Mouse (Mus musculus) kidney, postnatal 36 days (tissue): ENCODE data around the gene Vmn1r17.
A peak's percentile ranks its signal among the peaks of the same experiment; 100 is the strongest.
"Not testable (repeated sequence)": the region's sequence is repeated elsewhere in the genome, so short reads cannot be mapped to it uniquely, and the experiment has no call there.

Experiments
- DNase-seq, 2 experiments: peaks; one replicate each; pipeline ENCODE4 v3.0.0; 2021 to 2022; ENCODE audit warnings: mixed read lengths in 2 of 2

The Vmn1r17 gene

GRCm38 (mm10) chr6:57363627-57364026 lies at the start of gene Vmn1r17:
Gene Vmn1r17, minus strand, starts transcription at chr6:57363727.
- no peak for DNase-seq

- not testable (repeated sequence) for DNase-seq
Observed at GRCm38 (mm10) chr6:57403480-57403879, 40.0 kb upstream of the Vmn1r17 start, which contains the start of gene Vmn1r19. Gene Vmn1r19, plus strand, starts transcription at chr6:57403780.

DNA sequence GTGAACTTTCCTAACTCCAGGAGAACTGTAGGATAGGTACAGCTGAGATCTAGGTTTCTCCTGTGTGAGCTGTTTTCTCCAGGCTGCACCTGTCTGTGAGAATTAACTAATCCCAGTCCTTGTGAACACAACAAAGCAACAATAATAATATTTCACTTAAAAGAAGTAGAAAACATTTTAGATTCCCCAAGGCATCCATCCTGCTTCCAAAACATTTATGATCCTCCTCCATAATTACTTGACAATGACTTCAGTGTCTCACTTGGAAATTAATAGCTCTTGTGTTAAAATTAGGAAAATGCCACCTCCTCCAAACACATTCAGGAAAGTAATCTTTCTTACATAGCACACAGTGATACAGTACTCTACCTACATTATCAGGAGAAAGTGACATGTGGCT lies 32.2 kb upstream of the Vmn1r17 start, which contains the start of gene Vmn1r18:
Gene Vmn1r18, minus strand, starts transcription at position 101 of the 400 bp plus-strand sequence.
- DNase-seq: no peak

DNA sequence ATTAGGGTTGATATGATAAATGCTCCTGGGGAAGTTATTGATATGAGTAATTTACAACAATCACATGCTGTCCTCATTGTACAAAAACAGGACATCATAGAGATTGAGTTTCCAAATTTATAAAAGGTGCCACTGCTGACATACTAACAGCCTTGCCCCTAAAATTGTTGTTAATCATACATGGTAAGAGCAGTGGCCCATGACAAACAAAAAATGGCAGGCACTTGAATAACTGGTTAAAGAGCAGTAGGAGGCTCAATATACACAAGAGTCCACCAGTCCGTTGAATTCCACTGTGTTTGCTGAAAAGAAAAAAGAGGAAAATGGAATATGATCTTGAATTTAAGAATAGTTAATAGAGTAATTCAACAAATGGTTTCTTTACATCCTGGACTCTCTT lies 4.0 kb upstream of the Vmn1r17 start:
- DNase-seq: peak; percentile 10 to 11

- DNase-seq: peak in 1 of 2 experiments; percentile 10
Observed at GRCm38 (mm10) chr6:57365866-57366265, 2.3 kb upstream of the Vmn1r17 start.

DNA sequence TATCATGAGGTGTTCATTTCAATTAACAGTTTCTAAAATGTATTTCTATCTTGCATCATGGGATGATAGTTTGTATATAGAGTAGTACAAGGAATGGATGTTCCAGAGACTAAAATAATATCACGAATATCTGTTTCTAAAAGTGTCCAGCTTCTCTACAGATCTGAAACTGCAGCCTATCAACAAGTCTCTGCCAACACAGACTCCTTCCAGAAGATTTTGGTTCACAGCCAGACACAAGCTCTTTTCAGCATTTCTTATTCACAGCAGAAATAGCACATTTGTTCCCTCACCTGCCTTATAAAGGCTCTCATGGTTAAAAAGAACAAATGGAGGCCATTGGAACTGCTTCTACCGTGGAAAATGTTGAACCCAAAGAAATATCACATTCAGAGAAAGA lies 6.7 kb downstream of the Vmn1r17 start:
- no peak for DNase-seq

GRCm38 (mm10) chr6:57329394-57329793 lies 34.1 kb downstream of the Vmn1r17 start, which contains the start of gene Vmn1r16:
Gene Vmn1r16, minus strand, starts transcription at chr6:57329494.
- no peak for DNase-seq

DNA sequence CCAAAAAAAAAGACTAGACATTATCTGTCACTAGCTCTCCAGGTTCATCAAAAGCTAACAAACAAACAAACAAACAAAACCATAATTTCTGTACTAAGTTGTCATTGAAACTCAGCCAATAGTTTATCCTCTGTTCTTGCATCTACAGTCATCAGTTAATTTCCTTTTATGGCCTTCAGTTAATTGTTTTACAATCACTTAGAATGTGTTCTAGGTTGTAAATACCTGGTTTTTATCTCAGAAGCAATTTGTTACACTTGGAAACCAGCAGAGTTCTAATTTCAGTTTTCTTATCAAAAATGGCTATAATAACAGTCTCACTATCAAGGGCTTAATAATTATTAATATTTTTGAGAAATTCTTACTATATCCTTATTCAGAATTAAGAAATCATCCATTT lies 37.4 kb downstream of the Vmn1r17 start:
- DNase-seq: no peak
